Mouse (Mus musculus) liver, adult 2 months (tissue): ENCODE results near the gene Psmb11. TPM values are rescaled to one million over a fixed set of nuclear protein-coding genes. Genes with fewer than 3 reads are reported as not detected.

Experiments used
- DNase-seq: peaks from one replicate; pipeline ENCODE4 v3.0.0-alpha.2; 2011; ENCODE audit warnings: low read depth, low spot score; ENCODE audit errors: extremely low read depth
- H3K27ac ChIP-seq: fragments of 200-500 bp; replicated peaks from 2 replicates; pipeline ENCODE4 v1.5.1; 2012; ENCODE audit warnings: low read depth, mild to moderate bottlenecking, control low read depth, inconsistent platforms, low read length; ENCODE audit not compliant: insufficient read depth
- H3K27me3 ChIP-seq: fragments of 200-500 bp; 2 replicates; pipeline ENCODE4 v1.6.1; 2012; ENCODE audit warnings: mild to moderate bottlenecking, moderate library complexity, low read length, inconsistent platforms; ENCODE audit not compliant: control insufficient read depth, insufficient read depth
- H3K36me3 ChIP-seq: fragments of 200-500 bp; 2 replicates; pipeline ENCODE4 v1.6.1; 2012; ENCODE audit warnings: low read length, inconsistent platforms; ENCODE audit not compliant: control insufficient read depth, insufficient read depth
- H3K4me1 ChIP-seq: fragments of 200-500 bp; 2 replicates; pipeline ENCODE4 v1.6.1; 2011; ENCODE audit warnings: low read length; ENCODE audit not compliant: control insufficient read depth, insufficient read depth
- H3K4me3 ChIP-seq: fragments of 200-500 bp; 2 replicates; pipeline ENCODE4 v1.5.1; 2011; ENCODE audit warnings: low read depth, mild to moderate bottlenecking, control low read depth, low read length, moderate library complexity; ENCODE audit not compliant: insufficient read depth
- H3K79me2 ChIP-seq: fragments of 200-500 bp; 2 replicates; pipeline ENCODE4 v1.6.1; 2012; ENCODE audit warnings: inconsistent platforms, mild to moderate bottlenecking, low read length, moderate library complexity; ENCODE audit not compliant: control insufficient read depth, insufficient read depth
- H3K9ac ChIP-seq: fragments of 200-500 bp; 2 replicates; pipeline ENCODE4 v1.6.1; 2012; ENCODE audit warnings: low read depth, mild to moderate bottlenecking, control low read depth, inconsistent platforms, low read length
- CTCF ChIP-seq: fragments of 200-500 bp; IDR thresholded peaks from 2 replicates; pipeline ENCODE4 v1.5.1; 2011; ENCODE audit warnings: low read depth, low read length, control low read depth
- POLR2A ChIP-seq: fragments of 200-500 bp; IDR thresholded peaks from 2 replicates; pipeline ENCODE4 v1.6.1; 2011; ENCODE audit warnings: low read length, control low read depth; ENCODE audit not compliant: insufficient read depth; ENCODE audit errors: extremely low read depth
- WGBS: fragments of 180-500 bp; shearing (Covaris S2); methylation state at CpG from one replicate; pipeline ENCODE4 v1.1.7; 2018; 5-methylcytosine and 5-hydroxymethylcytosine counted together
- polyA plus RNA-seq: library from polyadenylated mRNA; depleted of rRNA; stranded (reverse); fragments of >200 nt; gene quantifications from 2 replicates; pipeline ENCODE4 v1.2.3, GENCODE M21; 2012; rRNA removed
- total RNA-seq: library from RNA; depleted of rRNA; stranded (reverse); fragments of >200 nt; gene quantifications from 2 replicates; pipeline ENCODE4 v1.2.3, GENCODE M21; 2014; rRNA removed

Gene Psmb11
- total RNA-seq (not detected in 2 replicates), polyA plus RNA-seq (not detected in 2 replicates)

DNA sequence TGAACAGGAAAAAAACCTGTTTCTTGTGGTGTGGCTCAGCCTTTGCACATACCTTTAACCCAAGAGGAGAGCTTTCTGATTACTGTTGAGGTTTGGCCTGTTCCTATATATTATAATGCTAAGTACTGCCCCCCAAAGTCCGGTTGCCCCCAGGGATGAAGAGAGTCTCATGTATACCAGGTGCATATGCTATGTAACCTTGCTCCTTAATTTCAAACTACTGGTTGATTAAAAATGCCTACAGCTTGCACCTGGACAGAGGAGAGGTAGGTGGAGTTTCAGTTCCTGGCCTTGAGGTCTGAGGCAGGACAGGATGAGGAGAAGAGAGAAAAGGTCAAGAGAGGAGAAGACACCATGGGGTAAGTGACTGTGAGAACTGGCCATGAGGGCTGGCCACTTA is at the start of gene Psmb11:
Psmb11 (plus strand) TSS at position 301 of the 400 bp plus-strand sequence.
- TF ChIP-seq POLR2A (no peak), CTCF (no peak)
- Histone ChIP-seq H3K27me3 (no peaks in the 10 kb centered on the region), H3K4me3 (no peak within 1 kb of the TSS), H3K79me2 (peaks cover 4% of the 10 kb centered on the region; the same call in 1 of the 2 replicates), H3K36me3 (no peaks in the 10 kb centered on the region), H3K9ac (no peak within 1 kb of the TSS), H3K27ac (no peak within 1 kb of the TSS), H3K4me1 (peaks cover 3% of the 10 kb centered on the region)
- DNase-seq, result no peak
- WGBS, result 87% methylated on average over 1 of the region's 1 CpGs

DNA sequence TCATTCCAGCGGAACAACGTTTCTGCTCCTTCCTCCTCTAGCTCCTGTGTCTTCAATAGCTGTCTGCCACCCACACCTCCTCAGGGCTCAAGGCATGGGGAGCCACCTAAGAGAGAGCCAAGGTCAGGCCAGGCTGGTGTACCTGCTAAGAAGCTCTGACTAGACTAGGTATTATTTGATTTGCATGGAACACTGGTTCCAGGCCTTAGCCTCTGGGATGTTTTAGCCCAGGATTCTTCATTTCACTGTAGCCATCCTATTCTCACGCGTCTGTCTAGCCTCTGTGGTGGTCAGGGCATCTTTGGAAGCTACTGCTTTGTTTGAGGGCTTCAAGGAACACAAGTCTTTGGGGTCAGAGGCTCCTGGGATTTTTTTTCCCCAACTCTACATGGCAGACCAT is 49.1 kb upstream of the Psmb11 start:
- no peaks in the 10 kb centered on the region for H3K27me3 ChIP-seq
- H3K4me3 ChIP-seq, result no peak overlapping the region
- no peak overlapping the region for H3K9ac ChIP-seq
- TF ChIP-seq CTCF, result no peak
- TF ChIP-seq POLR2A, result no peak
- 72% methylated on average over 4 of the region's 4 CpGs for WGBS
- H3K27ac ChIP-seq, result no peak overlapping the region
- H3K36me3 ChIP-seq, result peaks cover 10% of the 10 kb centered on the region
- peaks cover 20% of the 10 kb centered on the region for H3K79me2 ChIP-seq
- H3K4me1 ChIP-seq, result peaks cover 6% of the 10 kb centered on the region; the same call in 1 of the 2 replicates
- no peak for DNase-seq

DNA sequence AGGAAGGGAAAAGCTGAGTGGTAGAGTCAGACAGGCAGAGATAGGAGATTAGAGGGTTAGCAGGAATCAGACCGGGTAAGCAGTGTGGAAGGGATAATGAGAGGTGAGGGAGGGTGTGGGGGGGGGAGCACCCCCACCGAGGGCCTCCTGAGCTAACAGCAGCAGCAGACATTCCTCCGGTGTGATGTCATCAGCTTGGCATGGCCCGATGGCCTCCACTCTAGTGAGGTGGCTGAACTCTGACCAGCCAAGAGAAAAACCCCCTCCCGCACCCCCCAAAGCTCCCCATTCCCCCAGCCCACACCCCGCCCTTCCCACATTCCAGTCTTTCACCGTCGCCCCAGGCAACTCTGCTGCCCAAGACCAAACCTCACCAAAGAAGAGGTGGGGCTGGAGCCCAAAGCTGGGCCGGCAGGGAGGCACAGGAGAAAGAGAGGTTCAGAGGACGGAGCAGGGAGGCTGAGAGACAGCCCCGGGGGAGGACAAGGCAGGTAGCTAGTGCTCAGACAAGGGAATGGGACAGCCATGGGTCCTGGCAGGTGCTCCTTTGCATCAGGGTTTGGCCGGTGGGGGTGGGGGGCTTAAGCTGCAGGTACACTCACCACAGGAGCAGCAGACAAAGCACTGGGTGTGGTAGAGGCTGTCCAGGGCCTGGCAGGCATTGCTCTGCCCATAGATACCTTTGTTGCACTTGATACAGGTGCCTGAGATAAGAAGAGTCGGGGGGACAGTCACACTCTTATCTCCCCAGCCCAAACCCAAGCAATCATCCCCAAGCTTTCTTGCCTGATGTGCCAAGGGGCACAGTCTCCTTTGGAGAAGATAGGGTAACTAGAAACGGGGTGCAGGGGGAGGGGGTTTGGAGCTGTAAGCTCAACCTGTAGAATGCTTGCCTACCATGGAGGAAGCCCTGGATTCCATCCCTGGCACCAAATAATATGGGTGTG is 48.2 kb upstream of the Psmb11 start:
- Histone ChIP-seq H3K4me3 (no peak overlapping the region; the same call in 1 of the 2 replicates), H3K27ac (no peak overlapping the region), H3K27me3 (no peaks in the 10 kb centered on the region), H3K9ac (no peak overlapping the region), H3K4me1 (peaks cover 8% of the 10 kb centered on the region; the same call in 1 of the 2 replicates), H3K36me3 (peaks cover 5% of the 10 kb centered on the region), H3K79me2 (peaks cover 20% of the 10 kb centered on the region)
- WGBS, result 67% methylated on average over 14 of the region's 14 CpGs
- TF ChIP-seq POLR2A (no peak), CTCF (no peak)
- no peak for DNase-seq

GRCm38 (mm10) chr14:54574253-54574652 is 47.0 kb upstream of the Psmb11 start:
- Histone ChIP-seq H3K4me1 (peaks cover 15% of the 10 kb centered on the region), H3K9ac (no peak overlapping the region), H3K4me3 (no peak overlapping the region), H3K79me2 (peaks cover 20% of the 10 kb centered on the region), H3K27ac (no peak overlapping the region), H3K27me3 (no peaks in the 10 kb centered on the region), H3K36me3 (no peaks in the 10 kb centered on the region)
- TF ChIP-seq CTCF (no peak), POLR2A (no peak)
- no peak for DNase-seq
- 69% methylated on average over 4 of the region's 4 CpGs for WGBS

- no peak for DNase-seq
- TF ChIP-seq CTCF (no peak), POLR2A (no peak)
- Histone ChIP-seq H3K27ac (no peak overlapping the region), H3K4me1 (peaks cover 23% of the 10 kb centered on the region), H3K79me2 (peaks cover 20% of the 10 kb centered on the region), H3K4me3 (no peak overlapping the region), H3K9ac (no peak overlapping the region), H3K36me3 (no peaks in the 10 kb centered on the region), H3K27me3 (no peaks in the 10 kb centered on the region)
- WGBS, result 35% methylated on average over 8 of the region's 8 CpGs
These were observed 46.2 kb upstream of the Psmb11 start for GRCm38 (mm10) chr14:54575031-54575430.

- no peaks in the 10 kb centered on the region for H3K27me3 ChIP-seq
These were observed 45.6 kb upstream of the Psmb11 start for GRCm38 (mm10) chr14:54575631-54576030.

More at GRCm38 (mm10) chr14:54575631-54576030, 45.6 kb upstream of the Psmb11 start:
- Histone ChIP-seq H3K79me2 (peaks cover 20% of the 10 kb centered on the region), H3K9ac (peak overlapping the region; percentile 83), H3K4me1 (peaks cover 23% of the 10 kb centered on the region), H3K36me3 (no peaks in the 10 kb centered on the region), H3K4me3 (peak overlapping the region; percentile 81), H3K27ac (no peak overlapping the region)
- no peak for TF ChIP-seq POLR2A
- no peak for TF ChIP-seq CTCF
- 3% methylated on average over 39 of the region's 39 CpGs for WGBS
- DNase-seq, result no peak
